Mouse (Mus musculus): ENCODE measurements around the gene Dennd1a. TPM values are rescaled to one million over a fixed set of nuclear protein-coding genes. Genes with fewer than 3 reads are reported as not detected.

Gene Dennd1a
- total RNA-seq, 1 experiment from 2014 or later = 16.1 TPM

GRCm38 (mm10) chr2:38093242-38093641, 193.9 kb downstream of the Dennd1a start:
- ATAC-seq (replicated peaks; ENCODE audit: insufficient number of reproducible peaks, low FRiP score, low TSS enrichment, poor library complexity, severe bottlenecking) = no peak

- ATAC-seq (replicated peaks; ENCODE audit: insufficient number of reproducible peaks, low FRiP score, low TSS enrichment, poor library complexity, severe bottlenecking) = no peak
Measured at GRCm38 (mm10) chr2:38088346-38088745, 198.8 kb downstream of the Dennd1a start.

- ATAC-seq (replicated peaks; ENCODE audit: insufficient number of reproducible peaks, low FRiP score, low TSS enrichment, poor library complexity, severe bottlenecking) = no peak
Measured at GRCm38 (mm10) chr2:38085058-38085457, 202.1 kb downstream of the Dennd1a start.

- ATAC-seq (replicated peaks; ENCODE audit: insufficient number of reproducible peaks, low FRiP score, low TSS enrichment, poor library complexity, severe bottlenecking) = no peak
Measured at GRCm38 (mm10) chr2:38083251-38083650, 203.9 kb downstream of the Dennd1a start.

- ATAC-seq (replicated peaks; ENCODE audit: insufficient number of reproducible peaks, low FRiP score, low TSS enrichment, poor library complexity, severe bottlenecking) = no peak
Measured at GRCm38 (mm10) chr2:38074495-38074894, 212.7 kb downstream of the Dennd1a start.

- ATAC-seq (replicated peaks; ENCODE audit: insufficient number of reproducible peaks, low FRiP score, low TSS enrichment, poor library complexity, severe bottlenecking) = no peak
Measured at GRCm38 (mm10) chr2:38072061-38072460, 215.1 kb downstream of the Dennd1a start.

GRCm38 (mm10) chr2:38068171-38068572, 219.0 kb downstream of the Dennd1a start:
- ATAC-seq (replicated peaks; ENCODE audit: insufficient number of reproducible peaks, low FRiP score, low TSS enrichment, poor library complexity, severe bottlenecking) = no peak

GRCm38 (mm10) chr2:38065914-38066313, 221.3 kb downstream of the Dennd1a start:
- no peak for ATAC-seq (replicated peaks; ENCODE audit: insufficient number of reproducible peaks, low FRiP score, low TSS enrichment, poor library complexity, severe bottlenecking)

- ATAC-seq (replicated peaks; ENCODE audit: insufficient number of reproducible peaks, low FRiP score, low TSS enrichment, poor library complexity, severe bottlenecking) = no peak
Measured at GRCm38 (mm10) chr2:38064266-38064665, 222.9 kb downstream of the Dennd1a start.

GRCm38 (mm10) chr2:38062156-38062555, 225.0 kb downstream of the Dennd1a start:
- ATAC-seq (replicated peaks; ENCODE audit: insufficient number of reproducible peaks, low FRiP score, low TSS enrichment, poor library complexity, severe bottlenecking) = no peak

GRCm38 (mm10) chr2:38061474-38061873, 225.7 kb downstream of the Dennd1a start:
- no peak for ATAC-seq (replicated peaks; ENCODE audit: insufficient number of reproducible peaks, low FRiP score, low TSS enrichment, poor library complexity, severe bottlenecking)

GRCm38 (mm10) chr2:38052440-38052839, 234.8 kb downstream of the Dennd1a start:
- no peak for ATAC-seq (replicated peaks; ENCODE audit: insufficient number of reproducible peaks, low FRiP score, low TSS enrichment, poor library complexity, severe bottlenecking)

- ATAC-seq (replicated peaks; ENCODE audit: insufficient number of reproducible peaks, low FRiP score, low TSS enrichment, poor library complexity, severe bottlenecking) = no peak
Measured at GRCm38 (mm10) chr2:38051485-38052085, 235.6 kb downstream of the Dennd1a start.

- no peak for ATAC-seq (replicated peaks; ENCODE audit: insufficient number of reproducible peaks, low FRiP score, low TSS enrichment, poor library complexity, severe bottlenecking)
Measured at GRCm38 (mm10) chr2:38048996-38049395, 238.2 kb downstream of the Dennd1a start.

GRCm38 (mm10) chr2:38045286-38045685, 241.9 kb downstream of the Dennd1a start:
- no peak for ATAC-seq (replicated peaks; ENCODE audit: insufficient number of reproducible peaks, low FRiP score, low TSS enrichment, poor library complexity, severe bottlenecking)

GRCm38 (mm10) chr2:38040845-38041244, 246.3 kb downstream of the Dennd1a start:
- ATAC-seq (replicated peaks; ENCODE audit: insufficient number of reproducible peaks, low FRiP score, low TSS enrichment, poor library complexity, severe bottlenecking) = no peak

GRCm38 (mm10) chr2:38039621-38040020, 247.6 kb downstream of the Dennd1a start:
- no peak for ATAC-seq (replicated peaks; ENCODE audit: insufficient number of reproducible peaks, low FRiP score, low TSS enrichment, poor library complexity, severe bottlenecking)

GRCm38 (mm10) chr2:38028317-38028716, 258.9 kb downstream of the Dennd1a start:
- ATAC-seq (replicated peaks; ENCODE audit: insufficient number of reproducible peaks, low FRiP score, low TSS enrichment, poor library complexity, severe bottlenecking) = no peak

- no peak for ATAC-seq (replicated peaks; ENCODE audit: insufficient number of reproducible peaks, low FRiP score, low TSS enrichment, poor library complexity, severe bottlenecking)
Measured at GRCm38 (mm10) chr2:38025615-38026014, 261.6 kb downstream of the Dennd1a start.

- ATAC-seq (replicated peaks; ENCODE audit: insufficient number of reproducible peaks, low FRiP score, low TSS enrichment, poor library complexity, severe bottlenecking) = no peak
Measured at GRCm38 (mm10) chr2:38023741-38024130, 263.5 kb downstream of the Dennd1a start.

All from monocyte, adult 5-6 weeks (primary cell).